Mouse (Mus musculus) cerebellum, postnatal 4 days (tissue): ENCODE data around the gene Vmn2r9.
A peak's percentile ranks its signal among the peaks of the same experiment; 100 is the strongest.
"Not testable (repeated sequence)": the region's sequence is repeated elsewhere in the genome, so short reads cannot be mapped to it uniquely, and the experiment has no call there.

Experiments
- DNase-seq, 2 experiments: peaks; one replicate each; pipeline ENCODE4 v3.0.0; 2022; ENCODE audit warnings: low spot score in 2 of 2, mixed read lengths in 1 of 2

Gene Vmn2r9

DNA sequence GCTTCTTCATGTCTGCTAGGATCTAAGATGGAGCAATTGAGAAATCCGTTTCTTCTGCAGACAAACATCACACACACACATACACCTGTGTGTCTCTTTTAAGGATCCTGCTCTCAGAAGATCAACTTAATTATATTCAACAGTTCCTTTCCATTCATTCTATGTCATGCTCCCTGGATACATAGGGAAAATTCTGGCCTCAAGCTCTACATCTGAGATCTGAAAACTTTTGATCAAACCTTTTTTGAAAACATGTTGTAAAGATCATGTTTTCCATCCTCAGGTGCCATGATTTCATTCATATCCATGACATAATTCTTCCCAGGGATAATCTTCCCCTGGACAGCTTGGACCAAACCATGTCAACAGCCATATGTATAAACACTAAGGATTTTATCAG is at the start of gene Vmn2r9:
Gene Vmn2r9 (minus strand): TSS at position 101 of the 400 bp plus-strand sequence.
- DNase-seq: not testable (repeated sequence)

DNA sequence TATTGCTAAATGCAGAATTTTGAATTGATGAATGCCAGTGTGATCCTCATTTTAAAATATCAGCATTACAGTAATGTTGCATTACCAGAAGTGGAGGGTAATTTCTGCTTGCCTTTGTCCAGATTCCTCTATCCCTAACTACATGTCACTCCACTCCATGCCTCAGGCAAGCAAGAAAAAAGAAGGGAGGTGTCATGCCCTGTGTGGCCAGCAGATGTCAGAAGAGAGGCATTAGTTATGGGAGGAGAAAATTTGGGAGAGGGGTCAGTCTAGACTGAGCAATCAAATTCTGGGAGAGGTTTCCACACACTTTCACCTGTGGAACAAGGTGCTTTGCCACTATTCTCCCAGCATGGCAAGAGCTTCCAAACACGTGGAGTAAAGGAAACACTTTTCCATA is 14.3 kb upstream of the Vmn2r9 start:
- DNase-seq: peak in 1 of 2 experiments; percentile 4

DNA sequence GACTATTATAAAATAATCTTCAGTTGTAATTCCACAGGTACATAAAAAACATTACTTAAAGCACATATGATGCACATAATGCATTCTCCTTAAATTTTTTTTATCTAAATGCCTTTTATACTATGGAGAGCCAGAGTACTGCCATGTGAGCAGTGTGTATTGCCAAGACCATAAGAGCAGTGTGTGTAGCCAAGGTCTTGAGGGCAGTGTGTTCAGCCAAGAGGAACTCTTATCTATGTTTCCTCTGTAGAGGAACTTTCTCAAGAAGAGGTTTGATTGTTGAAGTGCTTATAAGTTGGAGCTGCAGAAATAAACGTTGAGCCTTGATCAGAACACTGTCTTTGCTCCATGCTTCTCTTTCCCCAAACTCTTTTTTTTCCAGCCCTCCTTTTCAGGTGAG is 2.9 kb downstream of the Vmn2r9 start:
- DNase-seq: no peak

DNA sequence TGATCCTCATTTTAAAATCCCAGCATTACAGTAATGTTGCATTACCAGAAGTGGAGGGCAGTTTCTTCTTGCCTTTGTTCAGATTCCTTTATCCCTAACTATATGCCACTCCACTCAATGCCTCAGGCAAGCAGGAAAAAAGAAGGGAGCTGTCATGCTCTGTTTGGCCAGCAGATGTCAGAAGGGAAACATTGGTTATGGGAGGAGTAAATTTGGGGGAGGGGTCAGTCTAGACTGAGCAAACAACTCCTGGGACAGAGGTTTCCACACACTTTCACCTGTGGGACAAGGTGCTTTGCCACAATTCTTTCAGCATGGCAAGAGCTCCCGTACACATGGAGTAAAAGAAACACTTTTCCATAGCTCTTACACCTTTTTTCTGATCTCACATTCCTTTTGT is 16.2 kb downstream of the Vmn2r9 start:
- peak in 1 of 2 experiments; percentile 1 for DNase-seq

DNA sequence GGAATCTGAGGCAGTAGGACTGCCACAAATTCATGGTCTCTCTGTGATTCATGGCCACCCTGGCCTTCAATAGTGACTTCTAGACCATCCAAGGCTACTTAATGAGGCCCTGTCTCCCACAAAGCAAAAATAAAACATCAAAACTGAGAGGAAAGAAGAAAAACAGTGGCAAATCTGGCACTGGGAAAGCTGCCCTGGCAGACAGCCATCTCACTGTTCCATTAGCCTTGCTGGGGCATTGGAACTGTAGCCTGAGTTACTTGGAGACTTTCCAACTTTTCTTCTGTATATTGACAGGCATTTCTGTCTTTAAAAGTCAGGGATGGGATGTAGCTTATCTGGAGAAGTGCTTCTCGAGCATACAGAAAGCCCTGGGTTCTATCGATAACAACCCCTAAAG is 29.1 kb downstream of the Vmn2r9 start:
- DNase-seq: peak in 1 of 2 experiments; percentile 34

DNA sequence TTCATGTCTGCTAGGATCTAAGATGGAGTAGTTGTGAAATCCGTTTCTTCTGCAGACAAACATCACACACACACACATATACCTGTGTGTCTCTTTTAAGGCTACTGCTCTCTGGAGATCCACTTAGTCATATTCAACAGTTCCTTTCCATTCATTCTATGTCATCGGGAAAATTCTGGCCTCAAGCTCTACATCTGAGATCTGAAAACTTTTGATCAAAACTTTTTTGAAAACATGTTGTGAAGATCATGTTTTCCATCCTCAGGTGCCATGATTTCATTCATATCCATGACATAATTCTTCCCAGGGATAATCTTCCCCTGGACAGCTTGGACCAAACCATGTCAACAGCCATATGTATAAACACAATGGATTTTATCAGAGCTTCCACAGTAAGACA is 43.7 kb downstream of the Vmn2r9 start, which contains the start of gene Vmn2r8:
Gene Vmn2r8 (minus strand): TSS at position 101 of the 400 bp plus-strand sequence.
- DNase-seq: not testable (repeated sequence)

DNA sequence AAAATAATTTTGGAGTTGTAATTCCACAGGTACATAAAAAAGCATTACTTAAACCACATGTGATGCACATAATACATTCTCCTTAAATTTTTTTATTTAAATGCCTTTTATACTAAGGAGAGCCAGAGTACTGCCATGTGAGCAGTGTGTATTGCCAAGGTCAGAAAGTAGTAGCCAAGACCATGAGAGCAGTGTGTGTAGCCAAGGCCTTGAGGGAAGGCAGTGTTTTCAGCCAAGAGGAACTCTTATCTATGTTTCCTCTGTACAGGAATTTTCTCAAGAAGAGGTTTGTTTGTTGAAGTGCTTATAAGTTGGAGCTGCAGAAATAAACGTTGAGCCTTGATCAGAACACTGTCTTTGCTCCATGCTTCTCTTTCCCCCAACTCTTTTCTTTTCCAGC is 48.8 kb downstream of the Vmn2r9 start:
- no peak for DNase-seq

DNA sequence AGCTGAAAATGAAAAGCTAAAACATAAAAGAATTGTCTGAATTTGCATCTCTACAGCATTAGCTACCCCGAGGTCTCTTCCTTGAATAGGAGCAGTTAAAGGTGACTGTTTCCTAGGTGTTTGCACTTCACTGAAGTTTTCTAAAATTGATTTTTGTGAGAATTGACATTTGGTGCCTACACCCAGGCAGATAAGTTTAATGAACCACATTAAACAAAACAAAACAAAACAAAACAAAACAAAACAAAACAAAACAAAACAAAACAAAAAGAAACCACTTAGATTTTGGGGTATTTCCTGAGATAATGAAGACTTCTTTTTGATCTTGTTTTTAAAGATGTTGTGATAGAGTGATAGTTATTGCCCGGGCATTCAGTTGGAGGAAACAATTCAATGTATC is 57.1 kb downstream of the Vmn2r9 start, which contains the start of gene Tmed11:
Gene Tmed11 (minus strand): TSS at position 101 of the 400 bp plus-strand sequence.
- DNase-seq: not testable (repeated sequence)

DNA sequence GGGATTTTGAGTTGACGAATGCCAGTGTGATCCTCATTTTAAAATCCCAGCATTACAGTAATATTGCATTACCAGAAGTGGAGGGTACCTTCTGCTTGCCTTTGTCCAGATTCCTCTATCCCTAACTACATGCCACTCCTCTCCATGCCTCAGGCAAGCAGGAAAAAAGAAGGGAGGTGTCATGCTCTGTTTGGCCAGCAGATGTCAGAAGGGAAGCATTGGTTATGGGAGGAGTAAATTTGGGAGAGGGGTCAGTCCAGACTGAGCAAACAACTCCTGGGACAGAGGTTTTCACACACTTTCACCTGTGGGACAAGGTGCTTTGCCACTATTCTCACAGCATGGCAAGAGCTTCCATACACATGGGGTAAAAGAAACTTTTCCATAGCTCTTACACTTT is 62.0 kb downstream of the Vmn2r9 start:
- peak in 1 of 2 experiments; percentile 20 for DNase-seq
